Mouse (Mus musculus) frontal cortex, adult 2 months (tissue): Measurements from ENCODE around the gene Klhl29. TPM values are rescaled to one million over a fixed set of nuclear protein-coding genes. Genes with fewer than 3 reads are reported as not detected.

Experiments used
- DNase-seq, 2 experiments: peaks; one replicate each; pipeline ENCODE4 v3.0.0; 2022; ENCODE audit warnings: low spot score in 1 of 2; ENCODE audit errors: extremely low spot score in 1 of 2
- polyA plus RNA-seq: library from polyadenylated mRNA; depleted of rRNA; stranded (reverse); fragments of >200 nt; gene quantifications from 2 replicates; pipeline ENCODE4 v1.2.3, GENCODE M21; 2012

Klhl29 gene
- polyA plus RNA-seq, 1 experiment, result 31.4 TPM

DNA sequence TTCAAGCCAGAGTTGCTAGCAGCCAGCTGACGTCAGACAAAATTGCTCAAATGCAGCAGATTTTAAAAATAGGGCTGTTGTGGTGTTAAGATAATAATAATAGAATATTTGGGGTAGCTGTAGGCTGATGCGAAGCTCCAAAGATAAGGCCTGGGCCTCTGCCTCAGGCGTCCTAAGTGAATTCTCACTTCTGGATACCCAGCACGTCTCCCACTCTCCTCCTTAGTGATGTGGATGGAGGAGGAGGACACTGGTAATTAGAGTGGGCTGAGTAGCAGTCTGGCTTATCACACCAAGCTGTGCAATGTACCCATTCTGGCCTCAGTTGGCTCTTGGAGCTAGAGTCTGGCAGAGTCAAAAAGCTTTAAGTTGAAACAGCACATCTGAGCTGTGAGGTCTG lies 118.3 kb downstream of the Klhl29 start:
- DNase-seq, result no peak

DNA sequence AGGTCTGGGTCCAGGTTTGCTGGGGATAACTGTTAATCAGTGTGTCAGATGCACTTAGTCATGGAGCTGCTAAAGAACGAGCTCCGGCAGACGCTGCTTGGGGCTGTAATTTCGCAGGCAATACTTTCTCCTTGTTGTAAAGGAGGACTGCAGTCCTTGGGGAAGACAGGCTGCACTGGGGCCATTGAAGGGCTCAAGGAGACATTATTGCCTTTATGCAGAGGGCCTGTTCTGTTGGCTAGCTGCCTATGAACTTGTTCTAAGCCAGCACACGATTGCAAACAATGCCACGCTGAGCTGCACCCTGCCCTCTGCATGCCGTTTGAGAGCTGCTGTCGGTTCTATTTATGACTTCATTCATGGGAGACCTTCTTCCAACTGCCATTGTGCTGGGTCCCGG lies 120.4 kb downstream of the Klhl29 start:
- DNase-seq, result no peak

DNA sequence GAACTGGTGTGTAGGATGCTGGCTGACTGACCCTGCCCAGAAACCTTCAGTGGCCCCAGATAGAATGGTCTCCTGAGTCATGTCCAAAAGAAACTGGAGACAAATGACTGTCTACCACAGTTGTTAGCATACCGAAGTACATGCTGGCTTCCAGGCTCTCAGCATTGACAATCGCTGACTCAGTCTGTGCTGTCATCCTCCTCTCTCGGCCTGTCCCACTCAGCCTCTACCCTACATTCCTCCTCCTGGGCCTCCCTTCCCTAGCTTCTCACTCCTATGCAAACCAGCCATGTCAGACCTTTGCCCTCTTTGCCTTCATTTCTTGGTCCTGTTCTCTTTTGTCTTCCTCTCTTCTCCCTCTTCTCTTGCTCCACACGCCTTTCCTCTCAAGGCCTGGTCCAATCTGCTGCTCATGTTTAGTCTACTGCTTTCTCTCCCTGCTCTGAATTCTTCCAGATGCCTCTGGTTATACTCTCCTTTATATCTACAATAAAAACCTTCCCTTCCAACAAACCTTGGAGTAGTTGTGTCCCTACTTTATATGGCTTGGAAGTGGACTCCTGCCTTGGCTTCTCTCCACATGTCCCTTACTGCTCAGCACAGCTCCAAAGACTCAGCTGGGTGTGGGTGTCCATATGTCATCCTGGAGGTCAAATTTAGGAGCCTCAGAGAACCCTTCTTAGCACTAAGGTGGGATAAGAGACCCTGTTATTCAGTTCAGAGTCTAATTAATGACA lies 121.1 kb downstream of the Klhl29 start:
- no peak for DNase-seq

DNA sequence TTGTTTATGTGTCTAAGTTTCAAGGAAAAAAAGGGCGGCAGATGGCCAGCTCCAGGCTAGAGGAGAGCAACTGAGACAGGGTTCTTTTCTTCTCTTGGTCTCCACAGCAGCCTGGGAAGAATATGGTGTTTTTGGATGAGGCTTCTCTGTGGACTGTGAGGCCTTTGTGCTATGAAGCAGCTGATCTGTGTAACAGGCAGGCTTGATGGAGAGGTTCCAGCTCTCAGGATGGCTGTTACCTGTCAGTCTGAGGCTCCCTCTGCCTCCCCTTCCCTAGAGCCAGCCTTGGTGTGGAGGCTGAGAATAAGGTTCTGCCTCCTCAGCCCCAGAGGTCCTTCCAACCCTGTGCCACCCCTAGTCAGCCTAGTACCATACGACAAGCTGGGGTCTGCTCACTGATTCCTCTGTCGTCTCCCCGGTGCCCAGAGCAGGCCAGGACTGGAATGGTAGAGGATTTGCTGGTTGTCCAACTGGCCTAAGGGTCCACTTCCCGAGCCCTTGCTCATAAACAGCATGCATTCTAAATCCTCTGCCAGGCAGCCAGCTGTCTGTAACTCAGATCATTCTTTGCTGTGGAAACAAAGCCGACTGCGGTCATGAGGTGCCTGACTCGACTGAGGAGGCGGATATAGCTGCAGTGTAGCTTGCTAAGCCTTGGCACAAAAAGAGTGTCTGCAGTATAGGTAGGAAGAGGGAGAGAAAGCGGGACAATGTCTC lies 122.0 kb downstream of the Klhl29 start:
- no peak for DNase-seq

DNA sequence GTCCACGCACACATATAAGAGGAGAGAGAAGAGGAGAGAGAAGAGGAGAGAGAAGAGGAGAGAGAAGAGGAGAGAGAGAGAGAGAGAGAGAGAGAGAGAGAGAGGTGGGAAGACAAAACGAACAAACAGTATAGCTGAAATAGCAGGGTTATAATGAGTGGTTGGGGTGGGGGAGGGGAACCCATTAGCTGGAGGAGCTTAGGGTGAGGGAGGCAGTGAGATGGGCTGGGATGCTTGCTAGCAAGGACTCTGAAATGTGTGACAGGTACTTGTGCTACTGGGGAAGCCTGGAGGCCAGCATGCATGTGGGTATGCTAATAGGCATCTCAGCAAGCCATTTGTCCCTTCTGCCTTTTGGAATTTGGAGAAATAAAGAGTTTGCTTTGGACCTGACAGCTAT lies 122.9 kb downstream of the Klhl29 start:
- no peak for DNase-seq

DNA sequence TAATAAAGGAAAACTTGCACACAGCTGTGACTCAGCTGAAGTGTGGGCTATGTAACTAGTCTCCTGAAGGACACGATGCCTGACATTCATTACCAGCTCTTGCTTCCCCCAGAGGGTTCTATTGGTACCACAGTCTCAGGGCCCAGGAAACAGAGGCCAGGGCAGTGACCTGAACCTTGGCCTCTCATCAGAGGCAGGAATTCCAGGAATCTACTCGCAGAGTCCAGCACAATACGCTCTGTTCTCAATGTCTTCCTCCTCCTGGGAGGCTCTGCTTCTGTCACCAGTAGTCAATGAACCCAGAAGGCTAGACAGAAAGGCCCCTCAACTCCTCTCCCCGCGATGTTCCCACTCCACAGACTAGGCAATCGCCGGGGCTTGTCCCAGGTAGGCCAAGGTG lies 125.4 kb downstream of the Klhl29 start:
- no peak for DNase-seq

DNA sequence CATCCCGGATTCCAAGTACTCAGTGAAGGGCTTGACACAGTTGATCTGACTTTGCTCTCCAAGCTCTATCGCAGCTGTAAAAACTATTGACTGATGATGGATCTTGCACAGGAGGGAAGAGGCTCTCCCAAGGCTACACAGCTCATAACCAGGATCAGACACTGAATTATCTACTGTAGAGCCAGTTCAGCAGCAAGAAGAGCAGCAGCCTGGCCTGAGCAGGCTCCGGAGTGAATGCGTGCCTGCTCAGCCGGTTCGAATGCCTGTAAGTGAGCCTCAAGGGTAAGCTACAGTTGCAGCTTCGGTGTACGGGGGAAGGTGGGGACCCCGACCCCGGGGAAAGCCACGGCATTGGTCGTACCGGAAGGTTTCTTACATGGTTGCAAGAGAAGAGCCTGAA lies 126.4 kb downstream of the Klhl29 start:
- no peak for DNase-seq

DNA sequence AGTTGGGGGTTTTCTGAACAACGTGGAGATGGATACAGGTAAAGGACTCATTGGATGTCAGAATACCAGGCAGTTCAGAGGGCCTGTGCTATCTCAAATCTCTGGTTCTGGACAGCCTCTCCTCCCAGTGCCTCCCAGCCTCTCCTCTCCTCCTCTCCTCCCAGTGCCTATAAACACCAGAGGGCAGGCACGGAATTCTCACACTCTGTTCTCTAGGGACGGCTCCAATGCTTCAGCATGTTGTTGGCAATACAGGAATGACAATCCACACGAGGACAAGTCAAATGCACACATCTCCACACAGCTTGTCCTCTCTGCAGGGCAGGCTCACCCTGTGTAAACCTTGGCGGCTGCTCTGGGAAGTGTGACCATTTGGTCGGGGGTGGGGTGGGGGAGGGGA lies 128.0 kb downstream of the Klhl29 start:
- no peak for DNase-seq

DNA sequence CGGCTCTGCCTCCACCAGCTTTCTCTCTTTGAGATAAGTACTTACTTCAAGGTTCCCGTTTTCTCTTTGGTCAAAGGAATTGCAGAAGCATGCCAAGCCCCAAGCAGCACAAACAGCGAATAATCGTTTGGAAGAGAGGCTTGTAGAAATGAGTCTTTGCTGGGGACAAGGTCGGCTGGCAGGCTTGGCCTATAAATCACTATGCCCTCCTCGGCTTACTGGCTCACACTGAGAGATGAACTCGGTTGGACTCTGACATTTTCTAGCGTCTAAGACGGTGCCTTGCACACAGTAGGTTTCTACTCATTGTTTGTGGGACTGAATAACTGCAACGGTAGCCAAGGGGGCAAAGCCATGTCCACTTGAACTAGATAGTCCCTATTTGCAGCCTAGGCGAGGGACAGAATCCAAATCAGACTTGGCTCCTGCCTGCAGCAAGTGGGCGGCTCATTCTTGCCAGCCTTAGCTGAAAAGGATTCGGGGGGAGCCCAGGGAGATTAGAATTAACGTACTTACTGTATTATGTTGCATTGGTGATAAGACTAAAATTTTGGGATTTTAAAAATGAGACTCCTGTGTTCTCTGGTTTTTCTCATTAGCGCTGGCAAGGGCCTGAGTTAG lies 128.7 kb downstream of the Klhl29 start:
- peak in 1 of 2 experiments; percentile 72 for DNase-seq

DNA sequence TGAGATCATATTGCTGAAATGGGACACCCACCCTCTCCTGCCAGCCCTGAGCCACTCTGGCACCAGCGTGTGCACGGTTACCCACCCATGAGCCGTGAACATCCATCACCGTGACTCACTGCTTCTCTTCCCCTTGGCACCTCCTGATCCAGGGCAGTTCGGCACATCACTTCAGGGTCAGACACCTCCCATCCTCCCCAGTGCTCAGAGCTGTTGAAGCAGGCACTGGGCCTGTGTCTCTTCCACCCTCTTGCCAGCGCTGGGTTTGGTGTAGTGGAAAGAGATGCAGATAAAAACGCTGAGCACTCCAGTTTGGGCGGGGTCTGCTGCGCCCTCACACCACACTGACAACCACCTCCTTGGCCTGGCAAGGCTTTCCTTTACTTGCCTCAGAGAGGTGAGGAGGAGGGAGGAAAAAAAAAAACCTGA lies 129.3 kb downstream of the Klhl29 start:
- DNase-seq, result no peak

DNA sequence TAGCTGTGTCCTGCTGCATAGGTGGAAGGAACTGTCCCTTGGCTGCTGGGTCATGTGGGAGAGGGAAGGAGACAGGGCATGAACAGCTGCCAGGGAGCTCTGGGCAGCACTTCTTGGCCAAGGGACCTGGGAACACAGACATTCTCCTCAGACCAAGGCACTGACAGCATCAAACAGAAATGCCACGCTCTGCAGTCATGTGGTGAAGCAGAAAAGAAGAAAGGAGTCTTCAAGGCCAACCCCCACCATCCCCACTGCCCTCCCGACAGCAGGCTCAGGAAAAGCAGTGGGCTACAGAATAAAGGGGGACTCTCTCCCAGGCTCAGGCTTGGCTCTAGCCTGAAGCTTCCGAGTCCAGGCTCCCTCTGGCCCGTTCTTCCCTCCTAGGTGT lies 130.3 kb downstream of the Klhl29 start:
- no peak for DNase-seq

DNA sequence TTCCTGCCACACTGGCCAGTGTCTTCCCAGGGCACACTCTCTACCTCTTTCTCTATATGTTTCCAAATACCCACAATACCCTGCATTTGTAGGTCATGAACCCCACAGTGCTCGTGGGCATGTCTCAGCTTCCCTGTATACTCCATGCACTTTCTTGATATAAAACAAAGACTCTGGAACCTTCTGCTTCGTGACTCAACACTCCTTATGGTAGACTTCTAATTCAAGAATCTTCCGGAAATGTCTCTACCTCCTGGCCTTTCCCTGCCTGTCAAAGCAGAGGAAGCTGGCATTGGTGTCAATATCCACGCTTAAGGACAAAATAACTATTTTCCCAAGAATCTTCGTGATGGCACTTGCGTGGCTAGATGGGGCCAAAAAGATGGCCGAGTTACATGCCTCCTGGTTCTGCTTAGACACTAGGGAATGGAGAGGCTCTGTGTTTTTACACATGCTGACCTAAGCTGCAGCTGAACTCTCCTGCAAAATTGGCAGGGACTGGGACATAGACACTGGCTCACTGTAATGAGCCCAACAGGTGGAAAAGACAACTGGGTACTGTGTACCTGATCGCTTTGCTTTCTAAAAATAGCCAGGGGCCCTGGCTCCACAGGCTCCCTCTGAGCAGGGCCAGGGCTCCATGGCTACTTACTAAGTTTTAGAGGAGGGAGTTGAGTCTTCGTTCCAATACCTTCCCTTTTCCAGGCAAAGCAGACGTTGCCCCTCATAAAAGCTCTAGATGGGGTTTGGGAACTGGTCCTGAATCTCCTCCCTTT lies 130.9 kb downstream of the Klhl29 start:
- DNase-seq, result peak in 1 of 2 experiments; percentile 68

DNA sequence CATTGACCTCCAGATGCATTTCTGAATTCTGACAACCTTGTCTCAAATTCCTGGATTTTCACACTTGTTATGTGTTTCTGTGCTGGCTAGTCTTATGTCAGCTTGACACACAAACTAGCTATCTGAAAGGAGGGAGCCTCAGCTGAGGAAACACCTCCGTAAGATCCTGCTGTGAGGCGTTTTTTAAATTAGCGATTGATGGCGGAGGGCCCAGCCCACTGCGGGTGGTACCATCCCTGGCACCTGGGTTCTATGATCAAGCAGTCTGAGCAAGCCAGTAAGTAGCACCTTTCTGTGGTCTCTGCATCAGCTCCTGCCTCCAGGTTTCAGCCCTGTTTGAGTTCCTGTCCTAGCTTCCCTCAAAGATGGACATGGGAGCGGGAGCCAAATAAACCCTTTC lies 131.6 kb downstream of the Klhl29 start:
- DNase-seq, result no peak

DNA sequence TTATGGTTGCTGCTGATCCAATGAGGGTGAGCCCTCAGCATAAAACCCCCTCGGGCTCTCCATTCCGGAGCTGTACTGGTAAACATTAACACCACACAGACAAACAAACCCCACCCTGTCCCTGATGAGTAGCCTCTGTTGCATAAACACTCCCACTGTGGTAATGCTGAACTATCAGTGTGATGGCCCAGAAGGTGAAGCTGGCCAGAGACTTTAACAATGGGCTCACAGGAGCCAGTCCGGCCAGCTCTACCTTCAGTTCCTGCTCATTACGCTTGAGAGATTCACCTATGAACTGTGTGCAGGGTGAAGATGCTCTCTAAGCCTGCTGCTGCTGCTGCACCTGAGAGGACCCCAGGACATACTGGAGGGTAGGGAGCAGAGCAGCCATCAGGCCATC lies 132.0 kb downstream of the Klhl29 start:
- no peak for DNase-seq

DNA sequence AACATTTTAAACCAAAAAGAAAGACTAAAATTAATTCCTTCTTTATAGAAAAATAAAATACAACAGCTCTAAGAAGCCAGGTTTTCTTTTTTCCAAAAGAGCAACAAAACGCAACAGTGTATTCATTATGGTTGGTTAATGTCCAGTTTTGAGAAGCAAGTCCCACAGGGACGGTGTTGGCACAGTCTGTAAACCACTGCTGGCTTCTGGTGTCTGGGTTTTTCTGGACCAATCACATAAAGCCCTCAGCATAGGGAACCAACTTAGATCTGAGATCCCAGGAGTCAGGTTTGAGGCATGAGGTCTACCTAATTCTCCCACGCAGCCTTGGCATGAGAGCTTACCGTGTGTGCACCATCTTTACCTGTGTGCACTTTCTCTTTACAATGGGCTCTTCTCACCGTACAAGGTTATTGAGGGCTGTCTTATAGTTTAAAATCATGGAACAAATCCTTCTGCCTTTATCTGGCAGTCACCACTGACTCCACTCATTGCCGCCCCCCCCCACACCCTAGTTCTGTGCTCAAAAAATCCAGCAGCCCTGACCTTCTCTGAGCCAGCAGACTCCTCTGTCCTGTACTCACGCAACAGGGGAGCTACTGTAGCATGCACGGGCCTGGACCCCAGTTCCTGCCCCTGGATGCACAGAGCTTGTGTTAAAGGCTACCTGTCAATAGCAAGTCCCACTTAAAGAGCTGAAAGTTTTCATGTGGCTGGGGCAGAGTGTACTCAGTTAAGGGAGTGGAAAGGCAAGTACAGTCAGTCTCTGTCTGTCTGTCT lies 132.7 kb downstream of the Klhl29 start:
- DNase-seq, result no peak

DNA sequence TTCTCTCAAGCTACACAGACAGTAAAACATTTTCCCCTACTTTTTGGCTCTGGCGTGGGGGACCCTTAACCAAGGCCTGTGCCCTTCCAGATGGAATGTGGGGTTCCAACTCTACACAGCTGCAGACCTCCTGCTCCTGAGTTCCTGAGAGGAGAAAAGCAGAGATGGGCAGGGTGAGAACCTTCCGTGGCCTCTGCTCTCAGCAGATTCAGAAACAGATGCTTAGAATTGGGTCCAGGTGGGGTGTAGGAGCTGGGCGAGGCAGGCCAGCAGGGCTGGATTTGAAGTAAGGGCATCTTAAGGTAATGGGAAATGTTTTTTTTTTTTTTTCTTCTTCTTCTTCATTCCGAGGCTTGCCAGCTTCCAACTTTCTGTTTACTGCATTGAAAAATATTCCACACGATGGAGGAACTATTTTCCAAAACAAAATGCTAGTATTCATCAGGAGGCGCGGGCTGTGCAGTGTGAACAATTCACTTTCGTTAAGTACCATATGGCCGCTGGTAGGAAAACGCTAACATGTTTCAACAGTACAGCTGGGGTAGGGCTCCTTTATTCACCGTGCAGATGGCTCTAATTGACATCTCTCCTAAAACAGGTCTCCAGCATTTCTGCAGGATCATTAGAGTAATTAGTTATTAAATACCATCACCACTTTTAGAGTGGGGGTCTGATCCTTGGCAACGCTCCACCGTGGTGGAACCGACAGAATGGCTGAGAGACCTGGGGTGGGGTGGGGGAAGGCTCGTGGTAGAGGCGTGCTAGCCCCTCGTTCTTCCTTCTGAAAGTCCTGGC lies 135.8 kb downstream of the Klhl29 start:
- peak in 1 of 2 experiments; percentile 62 for DNase-seq

DNA sequence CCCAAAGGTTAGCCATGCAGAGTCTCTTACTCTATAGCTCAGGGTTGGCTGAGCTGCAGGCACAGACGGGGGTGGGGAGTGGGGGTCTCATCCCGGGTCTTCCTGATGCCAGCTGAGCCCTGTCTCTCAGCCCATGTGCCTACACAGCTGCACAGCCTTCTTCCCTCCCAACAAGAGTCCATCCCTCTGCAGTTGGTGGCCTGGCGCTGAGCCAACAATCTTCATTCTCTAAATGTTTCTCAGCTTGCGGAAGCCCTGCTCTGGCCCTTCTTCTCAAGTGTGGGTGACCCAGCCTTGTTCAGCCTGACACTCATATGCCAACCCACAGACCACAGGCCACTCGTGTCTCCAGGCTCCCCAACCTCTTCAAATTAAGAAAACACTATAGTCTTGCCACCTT lies 138.4 kb downstream of the Klhl29 start:
- DNase-seq, result peak in 1 of 2 experiments; percentile 59

DNA sequence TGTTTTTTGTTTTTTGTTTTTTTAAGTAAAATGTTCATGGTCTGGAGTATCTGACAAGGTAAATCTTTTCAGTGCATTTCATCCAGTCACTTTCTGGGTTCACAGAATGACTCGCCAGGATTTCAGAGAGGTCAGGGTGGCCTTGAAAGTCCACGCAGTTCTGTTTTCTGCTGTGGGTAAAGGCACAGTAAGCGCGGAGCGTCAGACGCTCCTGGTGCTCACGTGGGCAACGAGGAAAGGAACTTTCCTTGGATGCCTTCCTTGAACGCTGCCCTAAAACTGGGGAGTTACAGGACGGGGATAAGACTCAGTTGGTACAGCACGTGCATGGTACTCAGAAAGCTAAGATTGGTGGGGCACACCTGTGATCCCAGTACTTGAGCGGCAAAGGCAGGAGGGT lies 139.9 kb downstream of the Klhl29 start:
- no peak for DNase-seq

DNA sequence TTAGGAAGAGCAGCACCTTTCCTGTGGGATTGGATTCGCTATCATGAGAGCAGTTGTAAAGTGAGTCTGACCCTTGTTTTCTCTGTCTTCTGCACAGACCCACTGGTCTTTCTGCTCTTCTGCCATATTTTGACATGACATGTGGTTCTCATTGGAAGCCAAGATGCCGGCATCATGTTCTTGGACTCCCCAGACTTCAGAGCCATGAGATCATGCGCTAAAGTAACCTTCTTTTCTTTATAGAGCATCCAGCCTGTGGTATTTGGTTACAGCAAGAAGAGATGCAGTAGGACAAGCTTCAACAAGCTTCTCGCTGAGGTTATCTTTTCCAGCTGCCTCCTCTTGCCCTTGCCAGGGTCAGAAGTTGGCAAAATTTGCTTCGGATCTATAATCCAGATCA lies 145.0 kb downstream of the Klhl29 start:
- DNase-seq, result no peak
